Mouse (Mus musculus) bone marrow, adult 2 months (tissue): ENCODE measurements at regions not wholly inside any gene's neighbourhood (a gene's known extent, or its start where the extent isn't known, plus 50 kb on each side); places are given as distances from the start of the nearest gene placed in this dataset.

ENCODE experiments used
- H3K27ac ChIP-seq: fragments of 200-500 bp; 2 replicates; pipeline ENCODE4 v1.5.1; 2012; ENCODE audit warnings: low read depth, mild to moderate bottlenecking, control low read depth, inconsistent platforms, low read length; ENCODE audit not compliant: control insufficient read depth, poor library complexity, insufficient read depth
- H3K4me1 ChIP-seq: fragments of 200-500 bp; 2 replicates; pipeline ENCODE4 v1.6.1; 2011; ENCODE audit warnings: low read length; ENCODE audit not compliant: control insufficient read depth, insufficient read depth
- H3K4me3 ChIP-seq: fragments of 200-500 bp; replicated peaks from 2 replicates; pipeline ENCODE3; 2011; ENCODE audit warnings: mild to moderate bottlenecking, low read depth, low read length, control low read depth; ENCODE audit not compliant: control insufficient read depth
- CTCF ChIP-seq: fragments of 200-500 bp; IDR thresholded peaks from 2 replicates; pipeline ENCODE4 v1.5.1; 2011; ENCODE audit warnings: low read length, control low read depth; ENCODE audit not compliant: control insufficient read depth, insufficient read depth
- POLR2A ChIP-seq: fragments of 200-500 bp; IDR thresholded peaks from 2 replicates; pipeline ENCODE4 v1.6.1; 2011; ENCODE audit warnings: low read depth, mild to moderate bottlenecking, control low read depth, low read length, borderline replicate concordance; ENCODE audit not compliant: control insufficient read depth
- WGBS: fragments of 180-500 bp; shearing (Covaris S2); methylation state at CpG from one replicate; pipeline ENCODE4 v1.1.7; 2018; 5-methylcytosine and 5-hydroxymethylcytosine counted together

- whole genome bisulfite sequencing: 70% methylated on average over 3 of the region's 3 CpGs
- Histone ChIP-seq H3K27ac (no peak overlapping the region), H3K4me1 (peaks cover 2% of the 10 kb centered on the region), H3K4me3 (no peak overlapping the region)
- TF ChIP-seq POLR2A: no peak
- no peak for TF ChIP-seq CTCF
Measured at GRCm38 (mm10) chr13:37611387-37611786, 166.8 kb upstream of the Rreb1 start.

GRCm38 (mm10) chr13:37617015-37617414, 161.2 kb upstream of the Rreb1 start:
- TF ChIP-seq CTCF (no peak), POLR2A (no peak)
- 82% methylated on average over 4 of the region's 4 CpGs for WGBS
- no peak overlapping the region for H3K27ac ChIP-seq

GRCm38 (mm10) chr13:37619841-37620725, 158.1 kb upstream of the Rreb1 start:
- peaks cover 7% of the 10 kb centered on the region for H3K4me1 ChIP-seq
- peak overlapping the region; percentile 98 for H3K27ac ChIP-seq
- WGBS: 6% methylated on average over 11 of the region's 11 CpGs
- H3K4me3 ChIP-seq: no peak overlapping the region
- peak; percentile 53; the same call in 1 of the 2 replicates for TF ChIP-seq POLR2A
- TF ChIP-seq CTCF: no peak

More at GRCm38 (mm10) chr13:37617015-37617414, 161.2 kb upstream of the Rreb1 start:
- Histone ChIP-seq H3K4me1 (peaks cover 7% of the 10 kb centered on the region), H3K4me3 (no peak overlapping the region)

GRCm38 (mm10) chr13:37621319-37622050, 156.7 kb upstream of the Rreb1 start:
- no peak overlapping the region for H3K27ac ChIP-seq
- peaks cover 7% of the 10 kb centered on the region for H3K4me1 ChIP-seq
- no peak for TF ChIP-seq CTCF
- TF ChIP-seq POLR2A: no peak
- WGBS: 83% methylated on average over 5 of the region's 5 CpGs
- H3K4me3 ChIP-seq: no peak overlapping the region

- H3K27ac ChIP-seq: no peak overlapping the region
- 51% methylated on average over 6 of the region's 6 CpGs for WGBS
- H3K4me3 ChIP-seq: no peak overlapping the region
- TF ChIP-seq CTCF (no peak), POLR2A (no peak)
- peaks cover 7% of the 10 kb centered on the region for H3K4me1 ChIP-seq
Measured at GRCm38 (mm10) chr13:37622366-37623088, 155.7 kb upstream of the Rreb1 start.

GRCm38 (mm10) chr13:37624741-37625140, 153.5 kb upstream of the Rreb1 start:
- no peak overlapping the region for H3K27ac ChIP-seq

GRCm38 (mm10) chr13:37625532-37626235, 152.5 kb upstream of the Rreb1 start:
- 45% methylated on average over 13 of the region's 13 CpGs for WGBS
- H3K4me3 ChIP-seq: no peak overlapping the region
- TF ChIP-seq CTCF (no peak), POLR2A (no peak)
- no peak overlapping the region for H3K27ac ChIP-seq
- peaks cover 1% of the 10 kb centered on the region; the same call in 1 of the 2 replicates for H3K4me1 ChIP-seq

More at GRCm38 (mm10) chr13:37624741-37625140, 153.5 kb upstream of the Rreb1 start:
- TF ChIP-seq POLR2A: no peak
- no peak for TF ChIP-seq CTCF
- Histone ChIP-seq H3K4me3 (no peak overlapping the region), H3K4me1 (peaks cover 3% of the 10 kb centered on the region)
- WGBS: 77% methylated on average over 1 of the region's 1 CpGs
